Mouse (Mus musculus) heart, adult 8-10 months (tissue): ENCODE data around the gene Adcy10. TPM values are rescaled to one million over a fixed set of nuclear protein-coding genes. Genes with fewer than 3 reads are reported as not detected.

ENCODE experiments used
- DNase-seq: peaks from one replicate; pipeline ENCODE4 v3.0.0; 2022; ENCODE audit warnings: low spot score
- total RNA-seq, 4 experiments: library from RNA; stranded (reverse); gene quantifications; 2 replicates each; pipeline ENCODE4 v1.2.4; 2022

Gene Adcy10
- total RNA-seq: not detected

- DNase-seq: no peak
Observed at GRCm38 (mm10) chr1:165484688-165485233, at the start of gene Adcy10. Adcy10 (plus strand) TSS chr1:165485183.

- no peak for DNase-seq
Observed at GRCm38 (mm10) chr1:165438289-165439021, 46.5 kb upstream of the Adcy10 start.

GRCm38 (mm10) chr1:165440788-165441187 is 44.2 kb upstream of the Adcy10 start:
- no peak for DNase-seq

GRCm38 (mm10) chr1:165441201-165441600 is 43.8 kb upstream of the Adcy10 start:
- no peak for DNase-seq

GRCm38 (mm10) chr1:165441719-165442118 is 43.3 kb upstream of the Adcy10 start:
- no peak for DNase-seq

- DNase-seq: no peak
Observed at GRCm38 (mm10) chr1:165459041-165459502, 25.9 kb upstream of the Adcy10 start.

GRCm38 (mm10) chr1:165459503-165460181 is 25.3 kb upstream of the Adcy10 start:
- peak; percentile 60 for DNase-seq

GRCm38 (mm10) chr1:165460360-165460800 is 24.6 kb upstream of the Adcy10 start, which contains the start of the genes Dcaf6 and Mpc2:
Dcaf6 (minus strand) TSS chr1:165460475.
Mpc2 (plus strand) TSS chr1:165460637.
- peak; percentile 98 for DNase-seq

- peak; percentile 98 for DNase-seq
Observed at GRCm38 (mm10) chr1:165460801-165461377, 24.1 kb upstream of the Adcy10 start.

GRCm38 (mm10) chr1:165461681-165462080 is 23.3 kb upstream of the Adcy10 start:
- DNase-seq: no peak

- DNase-seq: no peak
Observed at GRCm38 (mm10) chr1:165462861-165463260, 22.1 kb upstream of the Adcy10 start.

GRCm38 (mm10) chr1:165464574-165464973 is 20.4 kb upstream of the Adcy10 start:
- DNase-seq: no peak

GRCm38 (mm10) chr1:165468971-165469370 is 16.0 kb upstream of the Adcy10 start:
- no peak for DNase-seq

- no peak for DNase-seq
Observed at GRCm38 (mm10) chr1:165469717-165470116, 15.3 kb upstream of the Adcy10 start.

GRCm38 (mm10) chr1:165471490-165471889 is 13.5 kb upstream of the Adcy10 start:
- no peak for DNase-seq

GRCm38 (mm10) chr1:165486108-165486507 is 1.1 kb downstream of the Adcy10 start:
- no peak for DNase-seq

- DNase-seq: no peak
Observed at GRCm38 (mm10) chr1:165489197-165489596, 4.2 kb downstream of the Adcy10 start.

GRCm38 (mm10) chr1:165498856-165499255 is 13.9 kb downstream of the Adcy10 start:
- DNase-seq: no peak

GRCm38 (mm10) chr1:165503307-165504024 is 18.5 kb downstream of the Adcy10 start:
- peak; percentile 21 for DNase-seq

GRCm38 (mm10) chr1:165506303-165506702 is 21.3 kb downstream of the Adcy10 start:
- DNase-seq: no peak

- DNase-seq: peak; percentile 13
Observed at GRCm38 (mm10) chr1:165510161-165510560, 25.2 kb downstream of the Adcy10 start.
